Mouse (Mus musculus) activated CD4-positive, CD25-positive, alpha-beta regulatory T cell, adult 4 months (primary cell): ENCODE results near the gene Rabgap1l. TPM values are rescaled to one million over a fixed set of nuclear protein-coding genes. Genes with fewer than 3 reads are reported as not detected.

Source experiments
- ATAC-seq: one replicate; pipeline ENCODE4 v1.8.0; 2017
- polyA plus RNA-seq, 2 experiments: library from polyadenylated mRNA; unstranded; fragments of 100-300 nt; shearing (Covaris generic); gene quantifications; one replicate each; pipeline ENCODE4 v1.2.1; 2017

Gene Rabgap1l
- polyA plus RNA-seq, 2 experiments from 2014 or later = 250 to 264 TPM

GRCm38 (mm10) chr1:160233921-160234320 is 559.1 kb downstream of the Rabgap1l start:
- peak; percentile 57 for ATAC-seq

DNA sequence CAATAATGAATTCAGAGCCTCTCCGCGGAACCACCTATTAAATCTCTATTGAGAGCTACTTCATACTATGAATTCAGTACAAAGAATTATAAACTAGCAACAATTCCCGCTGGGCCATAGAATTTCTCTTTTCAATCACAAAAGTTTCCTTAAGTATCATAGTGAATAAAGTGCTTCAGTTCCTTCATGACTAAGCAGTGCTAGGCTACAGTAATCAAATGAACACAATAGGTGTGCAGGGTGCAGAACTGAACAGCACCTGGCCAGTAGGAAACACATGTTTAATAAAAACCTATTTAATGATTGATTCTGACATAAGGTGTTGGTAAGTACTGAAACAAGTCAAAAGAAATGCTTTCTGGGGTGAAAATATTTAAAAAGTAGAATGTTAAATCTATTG is 560.9 kb downstream of the Rabgap1l start:
- no peak for ATAC-seq

DNA sequence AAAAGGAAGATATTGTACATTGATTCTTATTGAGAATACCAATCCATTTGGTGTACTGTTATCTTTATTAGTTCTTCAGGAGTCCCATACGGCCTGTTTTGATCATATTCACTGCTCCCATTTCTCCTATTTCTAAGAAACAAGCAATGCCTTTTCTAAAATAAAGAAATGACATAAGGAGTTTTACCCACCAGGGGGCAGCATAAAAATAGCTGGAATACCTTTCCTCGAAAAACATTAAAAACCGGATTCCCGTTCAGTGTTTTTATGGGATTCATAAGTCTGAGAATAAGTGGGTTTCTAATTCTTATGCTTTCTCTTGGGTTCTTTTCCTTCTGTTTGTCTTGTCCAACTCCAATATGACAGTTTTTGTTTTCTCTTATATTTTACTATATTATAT is 562.0 kb downstream of the Rabgap1l start:
- ATAC-seq = no peak

DNA sequence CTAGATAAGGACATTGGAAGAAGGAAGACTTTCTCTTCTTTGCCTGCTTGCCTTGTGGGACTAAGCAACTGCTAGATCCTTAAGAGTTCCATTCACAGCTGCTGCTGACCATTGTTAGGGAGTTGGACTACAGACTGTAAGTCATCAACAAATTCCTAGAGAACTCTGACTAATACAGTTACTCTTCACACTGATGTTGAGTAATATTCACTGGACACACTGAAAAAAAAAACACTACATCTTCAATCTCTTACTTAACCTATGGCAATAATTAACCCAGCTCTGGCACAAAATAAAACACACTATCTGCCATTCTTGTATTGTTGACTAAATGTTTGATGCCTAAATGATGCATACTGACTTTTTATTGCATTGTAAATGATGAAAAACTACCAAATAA is 565.2 kb downstream of the Rabgap1l start:
- ATAC-seq = no peak

GRCm38 (mm10) chr1:160227196-160227595 is 565.8 kb downstream of the Rabgap1l start:
- ATAC-seq = no peak

DNA sequence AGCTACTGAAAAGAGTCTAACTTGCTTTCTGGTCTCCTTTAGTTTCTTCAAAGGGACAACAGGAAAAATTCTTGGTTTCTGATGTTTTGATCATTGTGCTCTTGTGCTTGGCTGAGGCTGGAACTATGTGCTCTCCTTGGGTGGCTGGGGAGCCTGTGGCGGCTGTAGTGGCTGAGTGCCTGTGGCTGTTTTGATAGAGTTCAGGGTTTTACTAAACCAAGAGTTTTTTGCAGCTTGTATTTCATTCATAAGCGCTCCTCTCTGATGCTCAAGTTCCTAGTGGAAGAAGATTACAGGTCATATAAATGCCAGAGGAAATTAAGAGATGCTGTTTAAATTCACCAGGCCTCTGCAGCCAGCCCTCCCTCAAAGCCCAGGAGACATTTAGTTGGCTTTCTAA is 568.9 kb downstream of the Rabgap1l start:
- no peak for ATAC-seq

DNA sequence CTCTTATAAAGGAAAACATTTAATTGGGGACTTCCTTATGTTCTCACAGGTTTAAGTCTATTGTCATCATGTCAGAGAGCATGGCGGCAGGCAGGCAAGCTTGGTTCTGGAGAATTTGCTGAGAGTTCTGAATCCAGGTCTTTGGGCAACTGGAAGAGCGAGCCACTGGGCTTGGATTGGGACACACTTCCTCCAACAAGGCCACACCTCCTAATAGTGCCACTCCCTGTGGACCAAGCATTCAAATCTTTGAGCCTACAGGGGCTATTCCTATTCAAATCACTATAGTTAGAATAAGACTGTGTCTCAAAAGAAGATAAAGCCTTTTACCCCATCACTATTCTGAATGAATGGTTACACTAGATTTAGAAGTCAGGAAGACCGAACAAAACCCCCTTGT is 575.1 kb downstream of the Rabgap1l start:
- ATAC-seq = no peak

GRCm38 (mm10) chr1:160214171-160214570 is 578.8 kb downstream of the Rabgap1l start:
- ATAC-seq = no peak

GRCm38 (mm10) chr1:160212703-160213669 is 580.0 kb downstream of the Rabgap1l start, which contains the start of gene Cacybp:
TSS of gene Cacybp (minus strand) at chr1:160212875.
- ATAC-seq = peak; percentile 91

GRCm38 (mm10) chr1:160212123-160212691 is 580.8 kb downstream of the Rabgap1l start:
- ATAC-seq = no peak

DNA sequence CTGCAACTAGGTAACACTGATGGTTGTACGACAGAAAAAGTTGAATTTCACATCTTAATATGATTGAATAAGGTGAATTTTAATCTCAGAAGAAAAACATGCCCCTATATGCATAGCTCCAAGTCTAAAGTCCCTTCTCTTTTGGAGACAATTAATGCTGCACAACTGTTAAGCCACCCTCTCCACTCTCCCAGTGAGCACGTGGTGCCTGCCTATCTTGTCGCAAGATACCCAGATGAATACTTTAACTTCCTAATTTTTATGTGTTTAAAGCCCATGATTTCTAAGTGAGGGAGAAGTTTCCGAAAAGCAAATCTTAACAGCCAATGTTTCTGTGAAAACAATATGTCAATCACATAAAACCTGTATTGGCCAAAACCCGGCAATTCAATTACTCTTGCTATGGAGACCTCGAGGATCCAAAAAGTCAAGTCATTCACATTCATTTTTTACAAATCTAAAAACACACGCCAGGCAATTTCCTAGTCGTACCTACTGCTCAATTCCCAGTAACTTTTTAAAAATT is 581.4 kb downstream of the Rabgap1l start:
- ATAC-seq = no peak

DNA sequence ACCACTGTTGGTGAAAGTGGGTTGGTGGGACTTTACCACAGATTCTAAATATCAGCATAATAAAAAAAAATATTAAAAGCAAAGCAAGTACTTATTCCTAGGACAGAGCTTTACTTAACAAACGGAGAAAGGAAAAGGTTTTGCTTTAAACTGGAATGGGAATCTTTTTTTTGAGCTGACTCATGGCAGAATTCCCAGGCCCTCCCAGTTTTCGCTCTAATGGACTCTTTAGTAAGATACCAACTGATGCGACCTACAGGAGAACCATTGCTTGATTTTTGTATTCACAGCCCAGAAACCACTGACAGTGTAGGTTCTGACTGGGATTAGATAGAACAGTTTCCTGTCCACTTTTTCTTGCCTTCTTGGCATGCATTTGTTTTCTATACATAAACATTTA is 582.4 kb downstream of the Rabgap1l start:
- ATAC-seq = no peak

DNA sequence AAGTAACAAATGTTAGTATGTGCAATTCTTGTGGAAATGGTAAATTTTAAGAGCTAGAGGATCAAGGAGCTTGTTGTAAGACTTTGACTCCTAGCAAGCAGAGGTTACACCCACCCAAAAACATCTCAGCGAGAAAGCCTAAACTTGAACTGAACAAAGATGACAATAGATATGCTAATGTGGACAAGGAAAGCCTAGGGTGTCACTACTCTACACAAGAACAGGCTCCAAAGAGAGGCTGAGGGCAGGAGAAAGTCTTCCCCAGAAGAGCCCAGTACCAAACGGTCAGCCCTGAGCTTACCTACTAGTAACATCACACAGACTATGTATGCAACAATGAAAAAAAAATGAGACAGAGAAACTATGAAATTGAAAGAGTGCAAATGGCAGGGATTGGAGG is 583.2 kb downstream of the Rabgap1l start:
- no peak for ATAC-seq

DNA sequence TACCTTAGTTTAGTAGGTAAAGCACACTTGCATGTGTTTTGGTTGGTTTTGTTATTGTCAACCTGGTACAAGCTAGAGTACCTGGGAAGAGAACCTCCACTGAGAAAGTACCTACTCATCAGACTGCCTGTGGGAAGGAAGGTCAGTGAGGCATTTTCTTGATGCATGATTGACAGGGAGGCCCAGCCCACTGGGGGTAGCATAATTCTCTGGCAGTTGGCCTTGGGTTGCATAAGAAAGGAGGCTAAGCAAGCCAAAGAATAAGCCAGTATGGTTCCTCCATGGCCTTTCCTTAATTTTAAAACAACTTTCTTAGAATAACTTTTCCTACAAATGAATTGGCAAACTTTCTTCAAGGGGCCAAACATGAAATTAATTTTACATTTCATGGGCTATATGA is 587.5 kb downstream of the Rabgap1l start:
- ATAC-seq = no peak

DNA sequence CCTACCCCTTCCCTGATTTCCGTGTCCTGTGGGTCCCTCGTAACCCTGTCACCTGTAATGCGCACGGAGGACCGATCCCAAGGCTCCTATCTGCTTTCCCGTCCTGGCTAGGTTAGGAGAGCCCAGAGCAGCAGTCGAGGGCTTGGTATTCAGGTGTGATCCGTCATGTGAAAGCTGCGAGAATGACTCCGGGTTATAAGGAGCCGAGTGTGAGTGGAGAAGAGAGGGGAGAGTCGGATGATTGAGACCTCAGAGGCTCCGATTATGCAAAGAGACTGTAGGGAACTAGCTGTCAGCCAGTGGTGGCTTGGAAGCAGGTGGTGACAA is 597.7 kb downstream of the Rabgap1l start:
- peak; percentile 24 for ATAC-seq

DNA sequence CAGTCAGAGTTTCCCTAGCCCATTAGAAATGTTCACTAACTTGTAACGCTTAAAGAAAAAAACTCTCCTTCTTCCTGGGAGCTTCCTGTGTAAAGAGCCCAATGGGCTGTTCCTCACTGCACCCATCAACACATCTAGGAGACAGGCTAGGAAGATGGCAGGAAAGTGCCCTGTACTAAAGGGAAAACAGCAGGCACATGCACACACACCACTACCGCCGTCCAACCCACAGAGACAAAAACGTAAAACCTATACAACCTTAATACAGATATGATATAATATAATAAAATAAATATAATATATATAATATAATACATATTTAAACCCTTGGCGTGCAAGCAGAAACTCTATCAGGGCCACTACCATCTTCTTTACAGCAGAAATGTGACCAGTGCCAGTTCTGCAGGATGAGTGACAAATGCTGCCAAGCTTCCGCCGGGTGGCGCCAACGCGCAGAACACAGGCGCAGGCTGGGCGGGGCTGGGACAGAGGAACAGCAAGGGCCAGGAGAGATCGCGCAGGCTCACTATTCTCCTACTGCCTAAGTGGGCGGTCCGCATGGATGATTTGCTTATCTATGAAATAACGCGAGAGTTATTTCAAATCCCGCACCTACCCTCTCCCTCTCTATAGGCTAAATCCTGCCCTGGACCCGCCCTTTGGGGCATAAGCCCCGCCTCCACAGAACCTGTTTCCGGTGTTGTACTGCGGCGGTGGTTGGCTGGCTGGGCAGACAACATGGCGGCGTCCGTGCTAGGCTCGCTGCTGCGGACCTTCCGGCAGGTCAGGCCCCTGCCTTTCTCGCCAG is 598.3 kb downstream of the Rabgap1l start, which contains the start of gene Mrps14:
Gene Mrps14 (plus strand): TSS at position 687 of the 808 bp plus-strand sequence.
- ATAC-seq = peak; percentile 98

GRCm38 (mm10) chr1:160184506-160184905 is 608.5 kb downstream of the Rabgap1l start:
- no peak for ATAC-seq

GRCm38 (mm10) chr1:160181216-160181615 is 611.8 kb downstream of the Rabgap1l start:
- ATAC-seq = no peak

GRCm38 (mm10) chr1:160176903-160177302 is 616.1 kb downstream of the Rabgap1l start:
- no peak for ATAC-seq
